Mouse (Mus musculus) urinary bladder, adult 2 months (tissue): Measurements from ENCODE around the gene Nckap1l. TPM values are rescaled to one million over a fixed set of nuclear protein-coding genes. Genes with fewer than 3 reads are reported as not detected.

ENCODE experiments used
- DNase-seq: peaks from one replicate; pipeline ENCODE4 v3.0.0; 2022; ENCODE audit warnings: low spot score
- polyA plus RNA-seq: library from polyadenylated mRNA; depleted of rRNA; stranded (reverse); fragments of >200 nt; gene quantifications from 2 replicates; pipeline ENCODE4 v1.2.3, GENCODE M21; 2012

Gene Nckap1l
- polyA plus RNA-seq, 1 experiment = 6.0 TPM

DNA sequence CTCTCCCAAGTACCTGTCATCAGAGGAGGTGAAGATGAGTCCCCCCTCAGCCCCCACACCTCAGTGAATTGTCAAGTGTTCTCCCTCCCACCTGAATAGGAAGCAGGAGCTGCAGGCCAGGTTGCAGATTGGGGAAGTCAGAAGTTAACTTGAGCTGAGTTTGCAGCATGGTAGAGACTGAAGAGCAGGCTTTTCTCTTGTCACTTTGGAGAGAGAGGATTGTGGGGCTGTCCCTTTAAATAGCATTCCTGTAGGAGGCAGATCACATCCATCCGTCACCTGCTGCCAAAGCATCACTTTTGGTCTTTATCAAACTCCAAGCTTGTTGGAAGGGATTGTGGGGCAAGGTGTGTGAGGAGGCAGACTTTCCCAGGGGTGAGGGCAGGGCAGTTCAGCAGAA, 47.1 kb downstream of the Nckap1l start:
- no peak for DNase-seq

GRCm38 (mm10) chr15:103501186-103501585, 47.6 kb downstream of the Nckap1l start:
- DNase-seq = no peak

DNA sequence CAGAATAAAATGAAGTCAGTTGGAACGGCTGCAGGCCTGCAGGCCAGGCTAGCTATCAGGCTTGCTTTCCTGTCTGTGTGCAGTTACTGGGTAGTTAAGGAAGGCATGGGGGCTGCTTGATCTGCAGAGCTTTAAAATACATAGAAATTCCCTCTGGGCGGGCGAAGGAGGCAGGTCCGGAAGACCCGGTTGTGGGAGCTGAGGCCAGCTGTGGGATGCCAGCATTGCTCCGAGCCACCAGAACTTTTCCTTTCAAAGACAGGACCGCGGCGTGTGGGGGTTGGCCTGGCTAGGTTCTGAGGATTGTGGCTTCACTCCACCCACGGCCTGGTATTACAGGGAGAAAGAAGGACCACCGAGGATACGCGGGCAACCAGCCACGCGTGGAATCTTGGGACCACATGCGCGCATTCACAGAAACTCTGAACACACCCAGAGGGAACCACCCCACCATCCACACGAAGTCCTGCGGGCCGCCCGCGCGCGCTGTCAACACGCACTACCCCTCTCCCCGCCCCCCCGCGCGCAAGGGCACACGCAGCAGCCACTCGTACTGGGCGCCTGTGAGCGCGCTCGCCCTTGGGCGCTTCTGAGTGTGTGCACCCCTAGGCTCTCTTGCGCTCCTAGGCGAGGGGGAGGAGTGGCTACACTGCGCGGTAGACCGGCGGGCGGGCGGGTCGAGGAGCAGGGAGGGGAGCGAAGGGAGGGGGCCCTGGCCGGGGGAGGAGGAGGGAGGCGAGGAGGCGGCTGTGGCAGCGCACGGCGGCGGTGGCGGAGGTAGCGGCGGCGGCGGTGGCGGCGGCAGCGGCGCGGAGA, 49.0 kb downstream of the Nckap1l start, which contains the start of gene Pde1b:
TSS of gene Pde1b (plus strand) at position 600 of the 816 bp plus-strand sequence.
- peak; percentile 41 for DNase-seq

GRCm38 (mm10) chr15:103503251-103503600, 49.6 kb downstream of the Nckap1l start:
- no peak for DNase-seq

DNA sequence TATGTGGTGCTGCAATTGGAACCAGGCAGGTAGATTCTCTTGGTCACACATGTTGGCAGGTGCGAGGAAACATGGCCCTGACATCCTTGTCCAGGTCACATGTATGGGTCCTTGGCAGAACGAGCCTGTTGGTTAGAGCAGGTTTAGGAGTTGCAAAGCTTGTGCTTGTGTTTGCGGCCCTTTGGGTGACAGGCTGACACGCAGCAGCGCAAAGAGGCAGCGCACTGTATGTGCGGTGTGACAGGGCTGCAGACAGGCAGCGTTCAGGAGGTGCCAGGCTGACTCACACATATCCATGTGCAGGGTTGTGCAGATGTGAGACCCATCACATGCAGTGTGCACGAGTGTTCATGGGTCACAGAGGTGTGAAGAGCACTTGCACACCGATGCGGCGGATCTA, 50.1 kb downstream of the Nckap1l start:
- no peak for DNase-seq

DNA sequence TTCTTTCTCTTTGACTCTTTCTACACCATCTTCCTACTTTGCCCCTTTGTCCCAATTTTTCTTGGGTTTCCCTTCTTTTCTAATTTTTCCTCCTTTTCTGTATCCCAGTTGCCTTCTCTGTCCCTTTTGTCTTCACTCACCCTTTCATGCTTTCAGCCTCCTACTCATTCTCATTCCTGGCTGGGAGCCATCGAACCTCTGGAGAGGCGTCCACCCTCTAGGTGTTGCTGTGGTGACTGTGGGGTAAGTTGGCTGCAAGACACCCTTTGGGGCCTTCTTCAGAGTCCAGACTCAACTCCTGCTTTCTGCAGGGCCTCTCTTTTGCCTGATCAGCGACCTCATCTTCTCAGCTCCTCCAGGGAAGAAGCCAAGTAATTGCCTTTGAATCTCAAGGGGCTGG, 55.7 kb downstream of the Nckap1l start:
- DNase-seq = no peak

- DNase-seq = no peak
Measured at GRCm38 (mm10) chr15:103511652-103512051, 58.1 kb downstream of the Nckap1l start.

DNA sequence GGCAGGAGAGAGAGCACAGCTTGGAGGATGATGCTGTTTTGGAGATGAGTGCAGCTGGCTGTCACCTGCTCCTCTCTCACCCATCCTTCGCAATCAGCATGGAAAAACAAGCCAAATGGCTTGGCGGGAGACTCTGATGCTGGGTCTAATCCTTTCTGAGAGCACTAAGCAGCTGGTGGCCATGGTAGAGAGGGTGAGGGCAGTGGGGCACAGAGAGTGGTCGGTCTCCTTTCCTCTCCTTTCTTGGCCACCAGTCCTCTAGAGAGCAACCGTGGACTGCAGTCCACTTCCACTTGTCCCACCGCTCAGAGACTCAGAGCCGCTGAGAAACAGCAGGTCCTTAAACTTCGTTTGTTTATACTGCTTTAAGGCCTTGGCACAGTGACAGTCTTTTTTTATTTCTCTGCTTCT, 60.0 kb downstream of the Nckap1l start:
- DNase-seq = no peak

GRCm38 (mm10) chr15:103514119-103514518, 60.5 kb downstream of the Nckap1l start:
- DNase-seq = no peak

DNA sequence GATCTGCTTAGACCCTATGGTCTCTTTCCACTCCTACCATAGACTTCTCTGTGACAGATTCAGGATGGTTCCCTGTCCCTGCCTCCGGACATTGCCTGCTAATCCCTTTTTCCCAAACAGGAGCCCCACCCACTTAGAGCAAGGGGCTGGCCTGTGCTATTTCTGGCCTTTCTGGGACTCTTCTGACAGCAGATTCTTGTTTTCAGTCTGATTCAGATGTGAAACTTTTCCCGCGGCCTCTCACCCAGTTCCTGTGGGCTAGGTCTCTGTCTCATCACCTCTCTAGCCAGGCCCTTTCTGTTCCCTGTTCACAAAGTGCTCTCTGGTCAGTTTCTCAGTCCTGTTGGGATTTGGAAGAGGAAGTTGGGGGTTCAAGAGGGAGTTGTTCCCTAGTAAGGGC, 61.3 kb downstream of the Nckap1l start:
- no peak for DNase-seq

- DNase-seq = no peak
Measured at GRCm38 (mm10) chr15:103518600-103519385, 65.2 kb downstream of the Nckap1l start.

- no peak for DNase-seq
Measured at GRCm38 (mm10) chr15:103519386-103520378, 66.1 kb downstream of the Nckap1l start.

DNA sequence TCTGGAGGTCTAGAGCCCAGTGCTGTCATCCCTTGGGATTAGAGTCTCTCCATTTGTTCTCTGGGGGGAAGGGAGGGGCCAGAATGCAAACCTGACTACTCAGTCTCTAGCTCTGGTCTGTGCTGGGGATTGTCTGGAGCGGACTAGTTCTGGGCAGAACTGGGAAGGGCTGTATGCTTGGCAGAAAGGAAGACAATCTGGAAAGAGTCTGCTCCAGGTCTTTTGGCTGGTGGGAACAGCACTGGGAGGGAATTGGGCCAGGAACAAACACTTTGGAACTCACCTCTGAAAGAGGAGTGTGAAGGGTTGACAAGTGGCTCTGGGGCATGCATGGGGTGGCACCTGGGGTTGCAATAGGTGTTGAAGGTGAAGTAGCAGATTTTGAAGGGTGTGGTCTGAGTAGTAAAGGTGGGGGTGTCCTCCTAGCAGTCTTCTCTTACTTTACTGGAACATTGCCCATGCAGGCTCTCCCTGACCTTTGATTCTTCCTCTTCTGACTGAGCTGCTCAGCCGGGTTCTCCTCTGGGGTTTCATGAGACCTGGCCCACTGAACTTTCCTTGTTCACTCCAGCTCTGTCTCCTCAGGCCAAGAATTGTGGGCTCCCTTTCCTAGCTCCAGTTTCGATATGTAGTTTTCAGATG, 69.0 kb downstream of the Nckap1l start:
- no peak for DNase-seq

DNA sequence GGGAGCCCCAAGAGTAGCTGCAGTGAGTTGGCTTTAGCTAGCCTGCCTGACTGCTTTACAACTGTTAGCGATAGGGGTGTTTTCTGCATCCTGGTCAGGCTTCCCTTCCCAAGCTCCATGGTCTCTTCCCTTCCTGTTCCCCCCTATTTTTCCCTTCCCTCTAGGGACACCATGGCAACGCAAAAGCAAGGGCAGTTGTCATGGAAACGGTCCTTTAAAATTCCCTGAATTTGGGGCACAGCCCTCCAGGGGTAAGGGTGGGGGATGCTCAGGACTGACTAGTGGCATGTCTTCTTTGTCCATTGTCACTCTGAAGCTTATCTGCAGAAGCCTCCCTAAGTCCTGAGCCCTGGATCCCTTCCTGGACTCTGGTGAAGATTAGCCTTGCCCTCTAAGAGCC, 69.6 kb downstream of the Nckap1l start:
- no peak for DNase-seq

- no peak for DNase-seq
Measured at GRCm38 (mm10) chr15:103530372-103530771, 76.8 kb downstream of the Nckap1l start.

GRCm38 (mm10) chr15:103534054-103534620, 80.5 kb downstream of the Nckap1l start:
- DNase-seq = no peak

GRCm38 (mm10) chr15:103535030-103535429, 81.4 kb downstream of the Nckap1l start:
- DNase-seq = no peak

- no peak for DNase-seq
Measured at GRCm38 (mm10) chr15:103535786-103536185, 82.2 kb downstream of the Nckap1l start.

DNA sequence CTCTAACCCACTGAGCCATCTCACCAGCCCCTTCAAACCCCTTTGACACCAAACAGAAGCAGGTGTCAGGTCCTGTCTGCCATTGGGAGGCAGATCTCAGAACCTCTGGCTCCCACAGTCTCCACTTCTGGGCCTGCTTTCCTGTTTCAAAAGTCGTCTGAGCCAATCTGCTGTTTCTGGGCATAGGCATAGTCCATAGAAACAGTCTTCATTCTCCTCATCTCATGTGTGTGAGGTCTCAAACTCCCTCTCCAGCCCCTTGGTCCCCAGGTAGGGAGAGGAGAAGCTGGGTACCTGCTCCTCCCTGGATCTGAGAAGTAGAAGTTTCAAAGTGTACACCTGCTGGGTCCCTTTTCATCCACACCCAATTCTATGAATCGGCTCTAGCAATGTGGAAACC, 82.9 kb downstream of the Nckap1l start:
- DNase-seq = no peak

DNA sequence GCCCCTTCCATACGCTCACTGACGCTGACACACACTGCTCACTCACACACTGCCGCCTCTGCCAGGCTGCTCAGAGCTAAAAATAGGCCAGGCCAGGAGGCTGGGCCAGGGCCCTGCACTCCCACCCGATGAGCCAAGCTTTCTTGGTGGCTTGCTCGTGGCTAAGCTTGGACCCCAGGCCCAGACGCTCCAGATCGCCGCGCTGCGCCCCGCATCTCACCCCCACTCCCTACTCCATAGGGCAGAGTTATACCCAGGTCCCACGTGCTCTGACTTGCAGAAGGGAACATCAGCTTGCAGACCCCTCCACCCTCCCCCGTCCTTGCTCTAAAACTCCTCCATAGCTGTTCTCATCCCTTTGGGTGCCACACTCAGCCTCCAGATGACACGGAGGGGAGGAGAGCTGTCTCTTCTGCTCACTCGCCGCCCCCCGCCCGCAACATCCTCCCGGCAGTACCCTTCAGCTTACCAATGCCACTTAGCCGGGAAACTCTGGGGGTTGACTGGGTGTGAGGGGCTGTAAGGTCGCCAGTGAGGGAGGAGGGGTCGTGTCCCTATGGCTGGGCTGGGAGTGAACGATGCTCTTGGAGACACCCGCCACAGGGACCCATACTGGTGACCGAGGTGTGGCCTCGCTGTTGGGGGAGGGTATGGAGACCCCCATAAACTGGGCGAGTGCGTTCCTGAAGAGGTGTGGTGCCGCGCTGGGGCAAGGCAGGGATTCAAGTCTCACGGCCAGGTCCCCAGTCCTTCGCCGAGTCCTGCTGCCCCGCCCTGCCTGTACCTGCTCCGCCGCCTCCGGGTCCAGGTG, 83.6 kb downstream of the Nckap1l start:
- no peak for DNase-seq
